Mouse (Mus musculus) megakaryocyte, embryonic 14.5 days (primary cell): ENCODE measurements around the gene Ift20.

Experiments used
- FLI1 ChIP-seq: IDR thresholded peaks from 2 replicates; pipeline ENCODE4 v1.6.1; 2012; ENCODE audit warnings: low read length, inconsistent platforms, mixed read lengths
- GATA1 ChIP-seq: IDR thresholded peaks from 3 replicates; pipeline ENCODE4 v1.6.1; 2012; ENCODE audit warnings: mixed read lengths, low read length, inconsistent platforms, borderline replicate concordance

- TF ChIP-seq FLI1, result no peak
- TF ChIP-seq GATA1, result no peak
Measured at GRCm38 (mm10) chr11:78523241-78523955, 12.8 kb upstream of the Ift20 start.
